Mouse (Mus musculus) WW6 (cell line): ENCODE results near the gene Cdca3.

Experiments
- DNase-seq: peaks from one replicate; pipeline ENCODE4 v3.0.0-alpha.2; 2013; ENCODE audit warnings: low read depth, low spot score

The Cdca3 gene

GRCm38 (mm10) chr6:124831649-124832048 lies 2.3 kb downstream of the Cdca3 start:
- no peak for DNase-seq

- no peak for DNase-seq
Observed at GRCm38 (mm10) chr6:124834512-124835081, 5.2 kb downstream of the Cdca3 start.

- DNase-seq = no peak
Observed at GRCm38 (mm10) chr6:124835531-124835930, 6.2 kb downstream of the Cdca3 start.

- no peak for DNase-seq
Observed at GRCm38 (mm10) chr6:124836411-124836810, 7.1 kb downstream of the Cdca3 start.

- no peak for DNase-seq
Observed at GRCm38 (mm10) chr6:124839805-124840204, 10.5 kb downstream of the Cdca3 start.

GRCm38 (mm10) chr6:124840241-124841167 lies 11.2 kb downstream of the Cdca3 start, which contains the start of gene Gnb3:
Gnb3 (minus strand) TSS chr6:124840275.
- no peak for DNase-seq

- DNase-seq = peak; percentile 93
Observed at GRCm38 (mm10) chr6:124847305-124847704, 18.0 kb downstream of the Cdca3 start.

- DNase-seq = peak; percentile 67
Observed at GRCm38 (mm10) chr6:124850535-124850934, 21.2 kb downstream of the Cdca3 start.

- no peak for DNase-seq
Observed at GRCm38 (mm10) chr6:124854647-124855046, 25.3 kb downstream of the Cdca3 start.

GRCm38 (mm10) chr6:124856321-124856720 lies 27.0 kb downstream of the Cdca3 start:
- DNase-seq = no peak

- DNase-seq = peak; percentile 89
Observed at GRCm38 (mm10) chr6:124856916-124857839, 27.8 kb downstream of the Cdca3 start, which contains the start of gene P3h3. P3h3 (minus strand) TSS chr6:124857752.

- no peak for DNase-seq
Observed at GRCm38 (mm10) chr6:124857840-124858530, 28.6 kb downstream of the Cdca3 start.

- no peak for DNase-seq
Observed at GRCm38 (mm10) chr6:124858561-124859318, 29.4 kb downstream of the Cdca3 start.

GRCm38 (mm10) chr6:124859725-124860124 lies 30.4 kb downstream of the Cdca3 start:
- DNase-seq = peak; percentile 67

- DNase-seq = no peak
Observed at GRCm38 (mm10) chr6:124860511-124860910, 31.2 kb downstream of the Cdca3 start.

GRCm38 (mm10) chr6:124861266-124861665 lies 31.9 kb downstream of the Cdca3 start:
- no peak for DNase-seq

- no peak for DNase-seq
Observed at GRCm38 (mm10) chr6:124861802-124862201, 32.5 kb downstream of the Cdca3 start.

- no peak for DNase-seq
Observed at GRCm38 (mm10) chr6:124862406-124863124, 33.2 kb downstream of the Cdca3 start.

- DNase-seq = no peak
Observed at GRCm38 (mm10) chr6:124863125-124863657, 33.8 kb downstream of the Cdca3 start.
